In the genomic region with DNA sequence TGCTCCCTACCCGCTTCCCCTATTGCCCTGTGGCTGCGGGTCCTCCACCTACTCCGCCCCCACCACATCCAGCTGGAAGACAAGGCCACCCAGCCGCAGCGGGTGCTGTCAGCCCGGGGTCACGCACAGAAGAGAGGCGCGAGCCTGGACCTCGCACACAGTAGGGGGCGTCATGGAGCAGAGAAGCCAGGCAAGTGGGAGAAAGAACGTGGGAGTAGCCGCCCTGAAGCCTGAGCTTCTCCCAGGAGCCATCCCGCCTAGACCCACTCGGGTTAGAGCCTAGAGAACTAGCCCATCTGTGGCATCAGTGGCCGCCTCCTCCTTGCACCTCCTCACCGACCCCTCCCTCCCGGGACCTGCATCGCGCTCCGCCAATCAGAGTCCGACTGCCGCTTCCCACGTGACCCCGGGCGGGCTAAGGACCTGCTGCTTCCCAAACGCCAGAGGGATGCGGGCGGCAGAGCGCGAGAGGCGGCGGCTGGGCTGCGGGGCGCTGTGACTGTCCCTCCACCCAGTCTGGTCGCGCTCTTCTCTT, we compare ENCODE assay signal across 7 mouse cellular contexts. TPM values are rescaled to one million over a fixed set of nuclear protein-coding genes. Genes with fewer than 3 reads are reported as not detected.
DNase-seq lines count a peak whose midpoint lies in the region; ATAC-seq and TF ChIP-seq lines count a peak whose summit lies in the region.

No protein-coding gene starts in this region.

- TF ChIP-seq POLR2A in bone marrow macrophage, adult 2 months (IDR thresholded peaks at IDR 0.05; ENCODE audit: borderline replicate concordance, low read depth, low read length): no peak
- no peak for TF ChIP-seq POLR2A in small intestine, adult 2 months (IDR thresholded peaks at IDR 0.05; ENCODE audit: low read depth, low read length)

- H3K9ac ChIP-seq in embryonic facial prominence, embryonic 15.5 days: peak overlapping the region; percentile 29; the same call in 1 of the 2 replicates
- H3K9ac ChIP-seq in midbrain, embryonic 11.5 days (ENCODE audit: low read length): peak overlapping the region; percentile 67

- no peaks in the 10 kb centered on the region for H3K4me1 ChIP-seq in bone marrow macrophage, adult 2 months (ENCODE audit: control insufficient read depth, insufficient read depth, low read length)
- H3K4me1 ChIP-seq in embryonic facial prominence, embryonic 15.5 days: peaks cover 20% of the 10 kb centered on the region
- H3K4me1 ChIP-seq in limb, embryonic 10.5 days: peaks cover 21% of the 10 kb centered on the region
- peaks cover 4% of the 10 kb centered on the region; the same call in 1 of the 2 replicates for H3K4me1 ChIP-seq in midbrain, embryonic 11.5 days (ENCODE audit: control insufficient read depth, insufficient read depth, low read length)
- H3K4me1 ChIP-seq in small intestine, adult 2 months (ENCODE audit: control insufficient read depth, insufficient read depth, insufficient read length, low read length): no peaks in the 10 kb centered on the region; the same call in 1 of the 2 replicates

- no peak overlapping the region for H3K27ac ChIP-seq in bone marrow macrophage, adult 2 months (ENCODE audit: insufficient read depth, low read depth, low read length)
- H3K27ac ChIP-seq in embryonic facial prominence, embryonic 15.5 days (replicated peaks): no peak overlapping the region
- peak overlapping the region; percentile 63 for H3K27ac ChIP-seq in limb, embryonic 10.5 days
- peak overlapping the region; percentile 60 for H3K27ac ChIP-seq in midbrain, embryonic 11.5 days (ENCODE audit: low read depth, low read length)
- H3K27ac ChIP-seq in small intestine, adult 2 months (ENCODE audit: insufficient read depth, low read depth, low read length): no peak overlapping the region

- ATAC-seq in embryonic facial prominence, embryonic 15.5 days (ENCODE audit: insufficient number of reproducible peaks, low FRiP score, low TSS enrichment, low read depth): peak; percentile 94
- peak; percentile 98 for ATAC-seq in midbrain, embryonic 11.5 days (ENCODE audit: low FRiP score)

- H3K4me2 ChIP-seq in embryonic facial prominence, embryonic 15.5 days (replicated peaks): peak overlapping the region; percentile 99
- H3K4me2 ChIP-seq in midbrain, embryonic 11.5 days: peak overlapping the region; percentile 89

- DNase-seq in heart, adult 9 months (ENCODE audit: low spot score in 2 of 2): peak; percentile 72 to 74
- DNase-seq in kidney, adult 8-10 months: peak; percentile 20 to 30
- DNase-seq in limb, embryonic 10.5 days (ENCODE audit: low spot score): peak; percentile 94
- DNase-seq in midbrain, embryonic 11.5 days (ENCODE audit: low spot score, missing footprints): peak; percentile 98

- H3K4me3 ChIP-seq in bone marrow macrophage, adult 2 months (ENCODE audit: insufficient read depth, low read length): peak overlapping the region; percentile 43
- H3K4me3 ChIP-seq in embryonic facial prominence, embryonic 15.5 days (replicated peaks): peak overlapping the region; percentile 59
- H3K4me3 ChIP-seq in limb, embryonic 10.5 days: peak overlapping the region; percentile 75
- peak overlapping the region; percentile 67 for H3K4me3 ChIP-seq in midbrain, embryonic 11.5 days (ENCODE audit: low read depth, low read length)
- H3K4me3 ChIP-seq in small intestine, adult 2 months (ENCODE audit: low read depth, low read length): peak overlapping the region; percentile 46

- H3K27me3 ChIP-seq in embryonic facial prominence, embryonic 15.5 days: peaks cover 53% of the 10 kb centered on the region
- H3K27me3 ChIP-seq in limb, embryonic 10.5 days (ENCODE audit: low read depth, poor library complexity, severe bottlenecking): peaks cover 63% of the 10 kb centered on the region
- peaks cover 22% of the 10 kb centered on the region for H3K27me3 ChIP-seq in midbrain, embryonic 11.5 days (ENCODE audit: control insufficient read depth, insufficient read depth, low read length)
- H3K27me3 ChIP-seq in small intestine, adult 2 months (ENCODE audit: control insufficient read depth, insufficient read depth, low read length): peaks cover 14% of the 10 kb centered on the region

- no peaks in the 10 kb centered on the region for H3K36me3 ChIP-seq in embryonic facial prominence, embryonic 15.5 days
- H3K36me3 ChIP-seq in limb, embryonic 10.5 days: no peaks in the 10 kb centered on the region
- H3K36me3 ChIP-seq in midbrain, embryonic 11.5 days (ENCODE audit: control insufficient read depth, insufficient read depth, low read length): no peaks in the 10 kb centered on the region
- H3K36me3 ChIP-seq in small intestine, adult 2 months (ENCODE audit: control insufficient read depth, insufficient read depth, low read length): no peaks in the 10 kb centered on the region

- TF ChIP-seq CTCF in bone marrow macrophage, adult 2 months (IDR thresholded peaks at IDR 0.05; ENCODE audit: low read depth, low read length): no peak
- TF ChIP-seq CTCF in small intestine, adult 2 months (IDR thresholded peaks at IDR 0.05; ENCODE audit: extremely low read depth, insufficient read length, insufficient replicate concordance, low read depth, low read length): no peak

- WGBS in embryonic facial prominence, embryonic 15.5 days: under 1% methylated on average over 37 of the region's 37 CpGs
- under 1% methylated on average over 37 of the region's 37 CpGs for whole genome bisulfite sequencing in limb, embryonic 10.5 days
- 0% methylated on average over 37 of the region's 37 CpGs for WGBS in midbrain, embryonic 11.5 days
- under 1% methylated on average over 37 of the region's 37 CpGs for WGBS in small intestine, adult 2 months

- no peaks in the 10 kb centered on the region for H3K9me3 ChIP-seq in embryonic facial prominence, embryonic 15.5 days (replicated peaks)
- H3K9me3 ChIP-seq in limb, embryonic 10.5 days (replicated peaks): no peaks in the 10 kb centered on the region
- no peaks in the 10 kb centered on the region for H3K9me3 ChIP-seq in midbrain, embryonic 11.5 days (ENCODE audit: control insufficient read depth, low read length)

RNA-seq across cellular contexts. Expression of gene Tmeff2, which starts 26.7 kb away (rescaled TPM):
- polyA plus RNA-seq in bone marrow macrophage, adult 2 months (2012; ENCODE audit: insufficient read depth, insufficient read length, missing spikeins): not detected in 2 replicates
- 11.6 and 11.7 TPM in 2 replicates for polyA plus RNA-seq in embryonic facial prominence, embryonic 15.5 days (2015; fragmentation: Nextera tagmentation; extraction: Ambion mirVana)
- 1.1 and 1.6 TPM in 2 replicates for polyA plus RNA-seq in limb, embryonic 10.5 days (2016; fragmentation: Nextera tagmentation; extraction: Ambion mirVana)
- 7.0 and 8.0 TPM in 2 replicates for polyA plus RNA-seq in midbrain, embryonic 11.5 days (2014; fragmentation: Nextera tagmentation; extraction: Ambion mirVana)
- polyA plus RNA-seq in small intestine, adult 2 months (2012; rRNA removed): 0.22 and 0.39 TPM in 2 replicates

Comparison
In these comparisons a context has a peak if more than half of its experiments do, and no peak if none do; other contexts are left out.
1. H3K27ac ChIP-seq: peak in limb, embryonic 10.5 days (single experiment) and midbrain, embryonic 11.5 days (single experiment); none in bone marrow macrophage, adult 2 months (single experiment), embryonic facial prominence, embryonic 15.5 days (single experiment) and small intestine, adult 2 months (single experiment).
2. DNase-seq: peak in every context shown above with its lines; median percentile 98 in midbrain, embryonic 11.5 days; 94 in limb, embryonic 10.5 days; 73 in heart, adult 9 months; 25 in kidney, adult 8-10 months.
3. Peak in every context shown above with its lines, with median percentiles within 50 percentile points of each other: H3K4me3 ChIP-seq.